Mouse (Mus musculus): ENCODE results near the gene Snx29. TPM values are rescaled to one million over a fixed set of nuclear protein-coding genes. Genes with fewer than 3 reads are reported as not detected.

Snx29 gene
- polyA plus RNA-seq, 1 experiment from 2014 or later, result 10.0 TPM

DNA sequence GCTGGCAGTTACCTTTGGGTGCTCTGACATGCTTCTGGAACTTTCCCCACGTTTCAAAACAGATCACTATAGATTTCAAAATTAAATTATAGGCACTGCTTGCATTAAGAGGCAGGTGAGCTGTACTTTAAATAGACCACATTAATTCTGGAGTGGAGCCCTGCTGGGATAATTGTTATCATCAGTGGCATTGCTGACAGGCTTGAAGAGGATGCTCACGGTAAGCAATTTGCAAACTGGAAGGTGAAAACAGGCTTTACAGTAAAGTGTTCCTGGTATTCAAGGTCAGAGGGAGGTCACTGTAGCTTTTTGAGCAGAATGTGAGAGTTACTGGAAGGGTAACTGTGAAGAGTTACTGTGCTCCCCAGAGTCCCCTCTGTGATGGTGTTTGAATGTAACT, 66.6 kb downstream of the Snx29 start:
- H3K9ac ChIP-seq (ENCODE audit: low read length), result no peak overlapping the region
- no peak overlapping the region for H3K27ac ChIP-seq (ENCODE audit: low read depth, low read length)
- H3K4me2 ChIP-seq, result no peak overlapping the region
- DNase-seq (ENCODE audit: low spot score, missing footprints) (no peak), ATAC-seq (ENCODE audit: low FRiP score) (no peak)
- WGBS, result 61% methylated on average over 2 of the region's 2 CpGs
- H3K9me3 ChIP-seq (ENCODE audit: control insufficient read depth, low read length), result no peaks in the 10 kb centered on the region
- H3K36me3 ChIP-seq (ENCODE audit: control insufficient read depth, insufficient read depth, low read length), result no peaks in the 10 kb centered on the region
- no peaks in the 10 kb centered on the region for H3K27me3 ChIP-seq (ENCODE audit: control insufficient read depth, insufficient read depth, low read length)
- H3K4me3 ChIP-seq (ENCODE audit: low read depth, low read length), result no peak overlapping the region
- no peaks in the 10 kb centered on the region for H3K4me1 ChIP-seq (ENCODE audit: control insufficient read depth, insufficient read depth, low read length)

DNA sequence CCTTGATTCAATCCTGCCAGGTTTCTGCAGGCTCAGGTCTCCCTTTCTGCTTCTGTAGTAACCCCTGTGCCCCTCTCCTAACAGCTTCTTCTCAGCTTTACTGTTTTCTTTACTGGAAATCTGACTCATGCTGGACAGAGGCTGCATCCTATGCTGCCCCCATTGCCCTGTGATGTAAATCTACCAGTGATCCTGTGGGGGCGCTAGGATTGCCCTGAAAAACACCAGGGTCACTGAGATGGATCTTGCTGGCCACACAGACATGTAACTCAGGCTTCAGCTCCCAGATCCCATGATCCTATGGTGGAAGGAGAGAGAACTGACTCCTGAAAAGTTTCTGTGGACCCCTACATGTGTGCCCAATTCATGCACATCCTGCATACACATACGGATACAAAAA, 73.9 kb downstream of the Snx29 start:
- Histone ChIP-seq H3K4me2 (no peak overlapping the region), H3K4me3 (ENCODE audit: low read depth, low read length) (no peak overlapping the region), H3K36me3 (ENCODE audit: control insufficient read depth, insufficient read depth, low read length) (no peaks in the 10 kb centered on the region), H3K4me1 (ENCODE audit: control insufficient read depth, insufficient read depth, low read length) (no peaks in the 10 kb centered on the region), H3K27me3 (ENCODE audit: control insufficient read depth, insufficient read depth, low read length) (no peaks in the 10 kb centered on the region), H3K27ac (ENCODE audit: low read depth, low read length) (no peak overlapping the region), H3K9ac (ENCODE audit: low read length) (no peak overlapping the region), H3K9me3 (ENCODE audit: control insufficient read depth, low read length) (no peaks in the 10 kb centered on the region)
- DNase-seq (ENCODE audit: low spot score, missing footprints) (no peak), ATAC-seq (ENCODE audit: low FRiP score) (no peak)
- 56% methylated on average over 2 of the region's 2 CpGs for WGBS

DNA sequence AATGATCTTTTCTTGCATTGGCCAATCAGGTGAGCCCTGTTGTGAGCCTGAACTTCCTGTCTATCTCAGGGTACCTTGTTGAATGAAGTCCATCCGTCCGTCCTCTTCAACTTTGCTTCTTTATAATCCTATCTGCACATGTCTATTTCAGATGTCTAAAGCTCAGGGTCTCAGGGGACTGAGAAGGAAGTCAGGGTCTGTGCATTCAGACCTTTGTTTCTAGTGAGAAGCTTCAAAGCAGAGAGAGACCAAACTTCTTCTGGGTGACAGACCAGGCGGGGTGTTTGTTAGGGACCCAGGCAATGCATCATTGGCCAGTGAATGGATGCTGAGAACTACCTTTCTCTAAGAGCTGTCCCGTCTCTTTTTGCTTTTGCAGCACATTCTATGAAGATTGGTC, 76.7 kb downstream of the Snx29 start:
- 89% methylated on average over 4 of the region's 4 CpGs for WGBS
- no peak overlapping the region for H3K4me2 ChIP-seq
- H3K27ac ChIP-seq (ENCODE audit: low read depth, low read length), result no peak overlapping the region
- H3K27me3 ChIP-seq (ENCODE audit: control insufficient read depth, insufficient read depth, low read length), result no peaks in the 10 kb centered on the region
- no peaks in the 10 kb centered on the region for H3K36me3 ChIP-seq (ENCODE audit: control insufficient read depth, insufficient read depth, low read length)
- no peak overlapping the region for H3K4me3 ChIP-seq (ENCODE audit: low read depth, low read length)
- H3K9me3 ChIP-seq (ENCODE audit: control insufficient read depth, low read length), result no peaks in the 10 kb centered on the region
- ATAC-seq (ENCODE audit: low FRiP score) (no peak), DNase-seq (ENCODE audit: low spot score, missing footprints) (no peak)
- no peaks in the 10 kb centered on the region for H3K4me1 ChIP-seq (ENCODE audit: control insufficient read depth, insufficient read depth, low read length)
- no peak overlapping the region for H3K9ac ChIP-seq (ENCODE audit: low read length)

DNA sequence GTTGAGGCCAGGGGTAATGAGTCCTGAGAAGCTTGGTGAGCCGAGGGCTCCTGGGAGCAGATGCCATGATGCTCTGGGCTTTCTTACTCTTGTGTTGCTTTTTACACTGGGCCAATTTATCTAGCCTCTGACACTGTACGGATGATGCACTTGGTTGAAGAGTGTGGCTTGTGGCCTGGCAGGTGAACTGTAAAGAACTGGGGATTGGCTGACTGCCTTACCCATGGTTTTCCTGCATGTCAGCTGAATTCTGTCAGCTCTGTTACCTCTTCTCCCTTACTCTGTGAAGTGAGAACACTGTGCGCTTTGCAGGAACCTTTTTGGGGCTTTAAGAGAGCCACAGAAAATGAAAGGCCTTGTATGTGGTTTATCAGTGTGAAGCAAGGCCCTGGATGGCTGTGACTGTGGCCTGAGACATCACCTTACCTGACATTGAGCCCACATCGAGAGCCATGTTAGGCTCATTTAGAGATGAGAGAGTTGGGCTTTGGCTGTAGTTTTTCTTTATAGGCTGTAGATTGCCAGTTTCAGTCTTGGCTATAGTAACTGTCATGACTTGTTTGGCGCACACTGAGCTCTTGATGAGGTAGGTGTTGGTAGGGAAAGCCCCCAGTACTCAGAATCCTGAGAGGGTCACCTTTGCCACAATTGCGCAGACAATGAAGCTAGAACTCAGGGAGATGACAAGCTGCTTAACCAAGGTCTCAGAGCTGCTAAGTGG, 77.3 kb downstream of the Snx29 start:
- H3K27me3 ChIP-seq (ENCODE audit: control insufficient read depth, insufficient read depth, low read length), result no peaks in the 10 kb centered on the region
- H3K4me1 ChIP-seq (ENCODE audit: control insufficient read depth, insufficient read depth, low read length), result no peaks in the 10 kb centered on the region
- H3K36me3 ChIP-seq (ENCODE audit: control insufficient read depth, insufficient read depth, low read length), result no peaks in the 10 kb centered on the region
- ATAC-seq (ENCODE audit: low FRiP score), result no peak
- no peak overlapping the region for H3K4me3 ChIP-seq (ENCODE audit: low read depth, low read length)
- H3K4me2 ChIP-seq, result no peak overlapping the region
- DNase-seq (ENCODE audit: low spot score, missing footprints), result no peak
- no peaks in the 10 kb centered on the region for H3K9me3 ChIP-seq (ENCODE audit: control insufficient read depth, low read length)
- 93% methylated on average over 6 of the region's 6 CpGs for WGBS
- no peak overlapping the region for H3K9ac ChIP-seq (ENCODE audit: low read length)
- H3K27ac ChIP-seq (ENCODE audit: low read depth, low read length), result no peak overlapping the region

DNA sequence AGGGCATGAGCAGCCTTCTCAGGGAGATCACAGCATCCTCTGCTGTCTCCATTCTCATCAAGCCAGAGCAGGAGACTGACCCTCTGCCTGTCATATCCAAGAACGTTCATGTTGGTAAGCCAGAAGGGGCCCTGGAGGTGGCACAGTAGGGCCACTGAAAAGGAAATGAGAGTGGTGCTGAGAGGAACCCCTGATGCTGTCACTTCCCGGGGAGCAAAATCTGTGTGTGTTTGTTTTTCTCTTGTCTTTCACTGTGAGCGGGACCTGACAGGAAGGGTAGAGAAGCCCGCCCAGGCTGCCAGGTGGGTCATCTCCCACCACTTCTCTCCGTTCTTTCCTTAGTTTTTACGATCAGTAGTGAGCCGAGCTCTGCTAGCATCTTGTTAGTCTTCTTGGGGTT, 78.2 kb downstream of the Snx29 start:
- WGBS, result 72% methylated on average over 7 of the region's 7 CpGs
- no peak overlapping the region for H3K27ac ChIP-seq (ENCODE audit: low read depth, low read length)
- ATAC-seq (ENCODE audit: low FRiP score) (no peak), DNase-seq (ENCODE audit: low spot score, missing footprints) (no peak)
- no peaks in the 10 kb centered on the region for H3K27me3 ChIP-seq (ENCODE audit: control insufficient read depth, insufficient read depth, low read length)
- H3K4me2 ChIP-seq, result no peak overlapping the region
- no peaks in the 10 kb centered on the region for H3K36me3 ChIP-seq (ENCODE audit: control insufficient read depth, insufficient read depth, low read length)
- H3K9ac ChIP-seq (ENCODE audit: low read length), result no peak overlapping the region
- H3K9me3 ChIP-seq (ENCODE audit: control insufficient read depth, low read length), result no peaks in the 10 kb centered on the region
- H3K4me3 ChIP-seq (ENCODE audit: low read depth, low read length), result no peak overlapping the region
- no peaks in the 10 kb centered on the region for H3K4me1 ChIP-seq (ENCODE audit: control insufficient read depth, insufficient read depth, low read length)

DNA sequence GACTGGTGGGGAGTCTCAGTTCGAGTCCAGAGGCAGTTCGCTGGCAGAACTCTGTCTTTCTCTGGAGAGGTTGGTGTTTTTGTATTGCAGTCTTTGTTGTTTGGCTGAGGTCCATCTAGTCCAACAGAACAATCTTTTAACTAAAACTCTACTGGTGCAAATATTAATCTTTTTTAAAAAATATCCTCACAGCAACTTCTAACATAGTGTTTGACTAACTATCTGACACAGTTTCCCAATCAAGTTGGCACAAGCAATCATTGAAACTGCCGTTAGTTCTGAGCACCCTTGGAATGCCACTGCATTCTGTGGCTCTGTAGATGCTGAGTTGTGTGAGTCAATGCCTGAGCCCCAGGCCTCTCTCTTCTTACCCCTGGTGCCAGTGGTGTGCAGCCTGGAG, 82.5 kb downstream of the Snx29 start:
- H3K9me3 ChIP-seq (ENCODE audit: control insufficient read depth, low read length), result no peaks in the 10 kb centered on the region
- no peak overlapping the region for H3K9ac ChIP-seq (ENCODE audit: low read length)
- no peak for DNase-seq (ENCODE audit: low spot score, missing footprints)
- H3K27me3 ChIP-seq (ENCODE audit: control insufficient read depth, insufficient read depth, low read length), result no peaks in the 10 kb centered on the region
- H3K36me3 ChIP-seq (ENCODE audit: control insufficient read depth, insufficient read depth, low read length), result no peaks in the 10 kb centered on the region
- no peaks in the 10 kb centered on the region for H3K4me1 ChIP-seq (ENCODE audit: control insufficient read depth, insufficient read depth, low read length)
- no peak overlapping the region for H3K4me2 ChIP-seq
- H3K4me3 ChIP-seq (ENCODE audit: low read depth, low read length), result no peak overlapping the region
- 95% methylated on average over 3 of the region's 3 CpGs for WGBS
- no peak overlapping the region for H3K27ac ChIP-seq (ENCODE audit: low read depth, low read length)
- no peak for ATAC-seq (ENCODE audit: low FRiP score)

DNA sequence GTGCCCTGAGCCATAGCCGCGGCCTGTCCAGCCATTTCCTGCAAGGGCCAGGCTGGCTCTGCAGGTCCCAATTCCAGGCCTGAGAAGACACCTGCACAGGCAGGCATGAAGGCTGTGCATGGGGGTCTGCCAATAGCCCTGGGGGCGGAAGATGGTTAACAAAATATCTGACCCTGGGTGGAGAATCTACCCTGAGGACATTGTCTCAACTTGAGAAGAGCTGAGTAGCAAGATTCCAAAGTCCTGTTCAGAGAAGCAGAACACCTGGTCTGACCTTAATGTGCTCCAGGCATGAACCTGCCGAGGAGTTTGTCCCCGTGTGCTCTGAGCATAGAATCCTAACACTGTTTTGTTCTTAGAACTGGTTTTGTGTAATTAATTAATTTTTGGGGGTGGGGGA, 83.5 kb downstream of the Snx29 start:
- no peak overlapping the region for H3K4me3 ChIP-seq (ENCODE audit: low read depth, low read length)
- no peak for DNase-seq (ENCODE audit: low spot score, missing footprints)
- no peak for ATAC-seq (ENCODE audit: low FRiP score)
- no peaks in the 10 kb centered on the region for H3K27me3 ChIP-seq (ENCODE audit: control insufficient read depth, insufficient read depth, low read length)
- no peaks in the 10 kb centered on the region for H3K4me1 ChIP-seq (ENCODE audit: control insufficient read depth, insufficient read depth, low read length)
- WGBS, result 91% methylated on average over 5 of the region's 5 CpGs
- H3K4me2 ChIP-seq, result no peak overlapping the region
- H3K36me3 ChIP-seq (ENCODE audit: control insufficient read depth, insufficient read depth, low read length), result no peaks in the 10 kb centered on the region
- no peak overlapping the region for H3K9ac ChIP-seq (ENCODE audit: low read length)
- no peaks in the 10 kb centered on the region for H3K9me3 ChIP-seq (ENCODE audit: control insufficient read depth, low read length)
- H3K27ac ChIP-seq (ENCODE audit: low read depth, low read length), result no peak overlapping the region

DNA sequence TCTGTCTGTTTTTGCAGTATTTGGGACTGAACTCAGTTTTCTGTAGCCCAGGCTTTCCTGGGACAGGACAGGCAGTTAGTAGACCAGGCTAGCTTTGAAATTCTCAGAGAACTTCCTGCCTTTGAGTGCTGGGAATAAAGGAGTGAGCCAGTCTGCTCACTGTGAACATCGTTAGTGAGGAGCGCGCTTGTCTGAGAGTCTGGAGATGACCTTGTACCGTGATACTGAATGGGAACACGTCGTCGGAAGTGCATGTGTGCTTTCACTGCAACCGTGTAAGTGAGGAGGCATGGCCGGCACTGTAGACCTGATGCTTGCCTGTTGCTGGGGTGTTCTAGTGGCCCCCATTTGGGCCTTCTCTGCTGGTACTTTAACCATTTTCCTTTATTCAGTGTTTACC, 83.9 kb downstream of the Snx29 start:
- Histone ChIP-seq H3K9me3 (ENCODE audit: control insufficient read depth, low read length) (no peaks in the 10 kb centered on the region), H3K4me1 (ENCODE audit: control insufficient read depth, insufficient read depth, low read length) (no peaks in the 10 kb centered on the region), H3K27ac (ENCODE audit: low read depth, low read length) (no peak overlapping the region), H3K27me3 (ENCODE audit: control insufficient read depth, insufficient read depth, low read length) (no peaks in the 10 kb centered on the region), H3K4me2 (no peak overlapping the region), H3K9ac (ENCODE audit: low read length) (no peak overlapping the region), H3K36me3 (ENCODE audit: control insufficient read depth, insufficient read depth, low read length) (no peaks in the 10 kb centered on the region), H3K4me3 (ENCODE audit: low read depth, low read length) (no peak overlapping the region)
- DNase-seq (ENCODE audit: low spot score, missing footprints) (no peak), ATAC-seq (ENCODE audit: low FRiP score) (no peak)
- WGBS, result 93% methylated on average over 9 of the region's 9 CpGs

DNA sequence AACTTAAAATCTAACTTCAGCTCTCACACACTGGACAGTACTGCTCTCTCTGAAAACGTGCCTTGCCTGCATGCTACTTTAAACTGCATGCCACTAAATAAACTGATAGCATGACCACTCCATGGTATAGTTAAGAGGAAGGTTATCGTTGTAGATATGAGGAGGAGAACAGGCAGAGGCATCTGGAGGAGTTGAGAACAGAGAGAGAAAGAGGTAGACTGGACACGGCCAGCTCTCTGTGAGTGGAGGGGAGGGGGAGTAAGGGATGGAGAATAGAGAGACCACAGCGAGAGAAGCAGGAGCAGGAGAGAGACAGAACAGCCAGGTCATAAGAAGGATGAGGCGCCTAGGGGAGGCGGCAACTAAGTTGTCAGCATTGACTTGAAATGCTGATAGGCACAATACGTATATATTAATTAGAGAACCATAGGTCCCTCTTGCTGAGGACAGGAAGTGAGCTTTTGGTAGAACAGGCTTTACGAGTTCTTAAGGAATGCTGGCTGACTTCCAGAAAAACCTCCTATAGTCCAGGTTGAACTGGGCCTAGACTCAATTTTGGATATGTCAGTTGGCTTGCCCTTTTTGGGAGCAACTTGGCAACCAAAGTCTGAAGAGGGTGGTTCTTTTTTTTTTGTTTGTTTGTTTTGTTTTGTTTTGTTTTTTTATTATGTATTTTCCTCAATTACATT, 85.4 kb downstream of the Snx29 start:
- DNase-seq (ENCODE audit: low spot score, missing footprints) (no peak), ATAC-seq (ENCODE audit: low FRiP score) (no peak)
- Histone ChIP-seq H3K4me2 (no peak overlapping the region), H3K9me3 (ENCODE audit: control insufficient read depth, low read length) (no peaks in the 10 kb centered on the region), H3K27ac (ENCODE audit: low read depth, low read length) (no peak overlapping the region), H3K36me3 (ENCODE audit: control insufficient read depth, insufficient read depth, low read length) (no peaks in the 10 kb centered on the region), H3K4me3 (ENCODE audit: low read depth, low read length) (no peak overlapping the region), H3K4me1 (ENCODE audit: control insufficient read depth, insufficient read depth, low read length) (no peaks in the 10 kb centered on the region), H3K9ac (ENCODE audit: low read length) (no peak overlapping the region), H3K27me3 (ENCODE audit: control insufficient read depth, insufficient read depth, low read length) (no peaks in the 10 kb centered on the region)
- WGBS, result 87% methylated on average over 8 of the region's 8 CpGs
